Mouse (Mus musculus) embryonic facial prominence, embryonic 11.5 days (tissue): Measurements from ENCODE around the gene Eef1akmt2. TPM values are rescaled to one million over a fixed set of nuclear protein-coding genes. Genes with fewer than 3 reads are reported as not detected.

Experiments used
- ATAC-seq: fragments of 200-750 bp; cut with Nextera tagmentation; replicated peaks from 2 replicates; pipeline ENCODE4 v1.8.0; 2017; ENCODE audit warnings: low read depth; ENCODE audit not compliant: insufficient number of reproducible peaks, low FRiP score, low TSS enrichment
- DNase-seq: peaks from one replicate; pipeline ENCODE4 v3.0.0-alpha.2; 2015; ENCODE audit warnings: low spot score
- H3K27ac ChIP-seq: fragments of 300-500 bp; sonication (generic); replicated peaks from 2 replicates; pipeline ENCODE4 v1.5.1; 2014; ENCODE audit warnings: mild to moderate bottlenecking, low read depth, low read length, control low read depth
- H3K27me3 ChIP-seq: fragments of 300-500 bp; sonication (generic); 2 replicates; pipeline ENCODE4 v1.6.1; 2014; ENCODE audit warnings: mild to moderate bottlenecking, low read length, moderate library complexity, mixed read lengths; ENCODE audit not compliant: control insufficient read depth, insufficient read depth
- H3K36me3 ChIP-seq: fragments of 300-500 bp; sonication (generic); replicated peaks from 2 replicates; pipeline ENCODE4 v1.6.1; 2014; ENCODE audit warnings: low read depth, mild to moderate bottlenecking, low read length, moderate library complexity, mixed read lengths; ENCODE audit not compliant: control insufficient read depth, insufficient read depth
- H3K4me1 ChIP-seq: fragments of 300-500 bp; sonication (generic); 2 replicates; pipeline ENCODE4 v1.6.1; 2014; ENCODE audit warnings: low read length, mixed read lengths; ENCODE audit not compliant: control insufficient read depth, insufficient read depth
- H3K4me2 ChIP-seq: fragments of 300-500 bp; sonication (generic); 2 replicates; pipeline ENCODE4 v1.6.1; 2014; ENCODE audit warnings: low read depth, mild to moderate bottlenecking, control low read depth, low read length, moderate library complexity
- H3K4me3 ChIP-seq: fragments of 300-500 bp; sonication (generic); 2 replicates; pipeline ENCODE4 v1.5.1; 2014; ENCODE audit warnings: low read depth, low read length, control low read depth
- H3K9ac ChIP-seq: fragments of 300-500 bp; sonication (generic); replicated peaks from 2 replicates; pipeline ENCODE4 v1.6.1; 2014; ENCODE audit warnings: mild to moderate bottlenecking, control low read depth, low read length
- H3K9me3 ChIP-seq: fragments of 300-500 bp; sonication (generic); replicated peaks from 2 replicates; pipeline ENCODE4 v1.6.1; 2016; ENCODE audit warnings: mild to moderate bottlenecking, low read length, inconsistent platforms, mixed read lengths; ENCODE audit not compliant: control insufficient read depth
- WGBS: fragments of 180-500 bp; shearing (Covaris S2); extraction: QIAGEN DNeasy Blood & Tissue Kit; methylation state at CpG from one replicate; pipeline ENCODE4 v1.1.7; 2014; 5-methylcytosine and 5-hydroxymethylcytosine counted together
- polyA plus RNA-seq: library from polyadenylated mRNA; unstranded; fragments of >200 nt; fragmentation: Nextera tagmentation; extraction: Ambion mirVana; gene quantifications from 2 replicates; pipeline ENCODE4 v1.2.1, GENCODE M21; 2014

The Eef1akmt2 gene
- polyA plus RNA-seq, 1 experiment from 2014 or later, result 90.8 TPM

- Histone ChIP-seq H3K4me3 (no peak overlapping the region), H3K4me1 (peaks cover 4% of the 10 kb centered on the region), H3K9ac (no peak overlapping the region), H3K27me3 (no peaks in the 10 kb centered on the region), H3K36me3 (no peaks in the 10 kb centered on the region), H3K9me3 (no peaks in the 10 kb centered on the region), H3K4me2 (no peak overlapping the region), H3K27ac (no peak overlapping the region)
- 77% methylated on average over 2 of the region's 2 CpGs for WGBS
- DNase-seq (no peak), ATAC-seq (no peak)
Observed at GRCm38 (mm10) chr7:132802066-132802465, 50.4 kb downstream of the Eef1akmt2 start.

DNA sequence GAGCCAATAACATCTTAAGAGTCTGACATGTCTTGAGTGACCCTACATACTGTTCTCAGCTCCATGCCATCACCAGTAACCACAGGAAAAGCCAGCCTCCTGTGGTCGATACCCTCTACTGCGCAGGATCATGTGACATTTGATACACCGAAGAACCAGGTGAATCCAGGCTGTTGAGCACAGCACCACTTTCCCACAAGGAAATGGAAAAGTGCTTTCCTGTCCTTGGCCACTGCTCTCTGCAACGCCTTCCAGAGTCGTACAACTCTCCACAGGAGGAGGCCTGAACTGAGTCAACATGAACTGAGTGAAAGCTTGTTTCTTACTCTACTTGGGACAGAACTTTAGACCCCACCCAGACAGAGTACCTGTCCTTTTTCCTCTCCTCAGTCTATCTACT is 51.0 kb downstream of the Eef1akmt2 start:
- H3K9me3 ChIP-seq, result no peaks in the 10 kb centered on the region
- H3K4me2 ChIP-seq, result no peak overlapping the region
- DNase-seq (no peak), ATAC-seq (no peak)
- H3K4me1 ChIP-seq, result no peaks in the 10 kb centered on the region
- H3K27me3 ChIP-seq, result no peaks in the 10 kb centered on the region
- H3K4me3 ChIP-seq, result no peak overlapping the region
- no peaks in the 10 kb centered on the region for H3K36me3 ChIP-seq
- H3K9ac ChIP-seq, result no peak overlapping the region
- WGBS, result 87% methylated on average over 5 of the region's 5 CpGs
- no peak overlapping the region for H3K27ac ChIP-seq

- Histone ChIP-seq H3K9ac (no peak overlapping the region), H3K36me3 (no peaks in the 10 kb centered on the region), H3K4me1 (no peaks in the 10 kb centered on the region), H3K4me3 (no peak overlapping the region), H3K27ac (no peak overlapping the region), H3K4me2 (no peak overlapping the region), H3K27me3 (no peaks in the 10 kb centered on the region), H3K9me3 (no peaks in the 10 kb centered on the region)
- DNase-seq (no peak), ATAC-seq (no peak)
- 90% methylated on average over 10 of the region's 10 CpGs for WGBS
Observed at GRCm38 (mm10) chr7:132800868-132801267, 51.6 kb downstream of the Eef1akmt2 start.

- H3K4me3 ChIP-seq, result no peak overlapping the region
- no peaks in the 10 kb centered on the region for H3K27me3 ChIP-seq
- DNase-seq (no peak), ATAC-seq (no peak)
- H3K4me2 ChIP-seq, result no peak overlapping the region
- 83% methylated on average over 5 of the region's 5 CpGs for WGBS
- H3K36me3 ChIP-seq, result no peaks in the 10 kb centered on the region
- H3K9me3 ChIP-seq, result no peaks in the 10 kb centered on the region
- H3K9ac ChIP-seq, result no peak overlapping the region
- no peaks in the 10 kb centered on the region for H3K4me1 ChIP-seq
- no peak overlapping the region for H3K27ac ChIP-seq
Observed at GRCm38 (mm10) chr7:132799119-132800016, 53.1 kb downstream of the Eef1akmt2 start.

DNA sequence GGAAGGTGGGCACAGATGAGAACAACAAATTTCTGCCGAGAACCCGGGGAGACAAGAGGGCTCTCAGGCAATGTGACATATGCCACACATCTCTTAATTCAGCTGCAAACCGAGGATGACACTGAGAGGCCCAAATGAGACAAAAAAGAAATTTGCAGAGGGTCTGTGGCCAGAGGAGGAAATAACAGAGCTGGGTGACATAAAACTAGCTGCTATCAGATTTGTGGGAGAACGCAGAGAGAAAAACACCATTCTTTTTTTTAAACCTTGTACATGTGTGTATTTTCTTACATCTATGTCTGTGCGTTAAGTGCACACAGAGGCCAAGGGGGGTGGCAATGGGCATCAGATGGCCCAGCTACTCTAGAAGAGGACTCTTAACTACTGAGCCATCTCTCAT is 57.3 kb downstream of the Eef1akmt2 start:
- WGBS, result 92% methylated on average over 5 of the region's 5 CpGs
- Histone ChIP-seq H3K4me2 (no peak overlapping the region), H3K4me1 (no peaks in the 10 kb centered on the region; the same call in 1 of the 2 replicates), H3K9me3 (no peaks in the 10 kb centered on the region), H3K9ac (no peak overlapping the region), H3K27ac (no peak overlapping the region), H3K4me3 (no peak overlapping the region), H3K27me3 (no peaks in the 10 kb centered on the region), H3K36me3 (no peaks in the 10 kb centered on the region)
- DNase-seq (no peak), ATAC-seq (no peak)

DNA sequence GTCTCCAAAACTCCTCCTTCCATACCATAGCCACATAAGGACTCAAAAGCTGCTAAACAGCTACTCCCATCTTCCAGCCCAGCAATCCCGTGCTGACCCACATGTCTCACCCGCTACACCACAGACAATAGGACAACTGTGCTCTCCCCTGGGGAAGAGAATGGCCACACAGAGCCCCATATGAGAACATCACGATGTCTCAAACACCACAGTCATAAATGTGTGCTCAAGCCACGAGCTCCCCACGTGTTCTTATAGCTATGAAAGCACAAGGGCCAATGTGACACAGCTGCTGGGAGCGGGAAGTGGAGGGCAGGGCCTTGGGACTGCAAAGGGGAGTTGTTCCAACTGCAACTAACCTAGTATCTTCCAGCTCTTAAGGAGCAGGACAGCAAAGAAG is 59.0 kb downstream of the Eef1akmt2 start:
- no peaks in the 10 kb centered on the region for H3K27me3 ChIP-seq
- no peak for DNase-seq
- 66% methylated on average over 6 of the region's 6 CpGs for WGBS
- no peak overlapping the region for H3K9ac ChIP-seq
- no peak for ATAC-seq
- H3K4me1 ChIP-seq, result no peaks in the 10 kb centered on the region; the same call in 1 of the 2 replicates
- H3K27ac ChIP-seq, result no peak overlapping the region
- H3K4me3 ChIP-seq, result no peak overlapping the region
- no peak overlapping the region for H3K4me2 ChIP-seq
- H3K36me3 ChIP-seq, result no peaks in the 10 kb centered on the region
- H3K9me3 ChIP-seq, result no peaks in the 10 kb centered on the region

- Histone ChIP-seq H3K9ac (no peak overlapping the region), H3K36me3 (no peaks in the 10 kb centered on the region), H3K27ac (no peak overlapping the region), H3K4me3 (no peak overlapping the region), H3K4me2 (no peak overlapping the region), H3K9me3 (no peaks in the 10 kb centered on the region), H3K27me3 (no peaks in the 10 kb centered on the region), H3K4me1 (no peaks in the 10 kb centered on the region; the same call in 1 of the 2 replicates)
- DNase-seq, result no peak
- ATAC-seq, result no peak
- 89% methylated on average over 14 of the region's 14 CpGs for WGBS
Observed at GRCm38 (mm10) chr7:132790447-132791219, 61.8 kb downstream of the Eef1akmt2 start.

DNA sequence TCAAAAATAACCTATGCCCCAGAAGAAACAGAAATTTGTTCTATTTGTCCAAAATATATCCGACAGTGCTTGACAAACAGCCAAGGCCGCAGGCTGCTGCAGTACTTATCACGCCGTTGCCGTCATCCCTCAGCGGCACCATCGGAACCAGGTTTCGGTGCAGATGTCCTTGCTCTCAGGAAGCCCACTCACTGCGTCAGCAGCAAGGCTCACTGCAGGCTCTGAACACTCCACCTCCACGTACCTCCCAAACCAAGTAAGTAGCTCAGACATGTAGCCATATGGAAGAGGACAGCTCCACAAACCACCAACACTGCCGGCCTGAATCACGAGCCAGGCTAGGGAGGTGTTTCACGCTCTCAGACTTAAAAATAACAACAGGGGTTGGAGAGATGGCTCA is 63.6 kb downstream of the Eef1akmt2 start:
- DNase-seq (no peak), ATAC-seq (no peak)
- Histone ChIP-seq H3K9ac (no peak overlapping the region), H3K27ac (no peak overlapping the region), H3K9me3 (no peaks in the 10 kb centered on the region), H3K4me1 (no peaks in the 10 kb centered on the region; the same call in 1 of the 2 replicates), H3K36me3 (no peaks in the 10 kb centered on the region), H3K4me3 (no peak overlapping the region), H3K27me3 (no peaks in the 10 kb centered on the region), H3K4me2 (no peak overlapping the region)
- WGBS, result 94% methylated on average over 13 of the region's 13 CpGs
